Mouse (Mus musculus) stomach, embryonic 14.5 days (tissue): ENCODE data around the gene Mecom. TPM values are rescaled to one million over a fixed set of nuclear protein-coding genes. Genes with fewer than 3 reads are reported as not detected.

Experiments
- ATAC-seq: fragments of 200-750 bp; cut with Nextera tagmentation; 2 replicates; pipeline ENCODE4 v1.8.0; 2017; ENCODE audit warnings: low read depth, moderate TSS enrichment; ENCODE audit not compliant: insufficient number of reproducible peaks, insufficient read depth, low FRiP score
- H3K27ac ChIP-seq: fragments of 300-500 bp; sonication (generic); 2 replicates; pipeline ENCODE4 v1.5.1; 2014; ENCODE audit warnings: mild to moderate bottlenecking, low read length, moderate library complexity, mixed read lengths
- H3K27me3 ChIP-seq: fragments of 300-500 bp; sonication (generic); 2 replicates; pipeline ENCODE4 v1.6.1; 2014; ENCODE audit warnings: low read length, control low read depth, mixed read lengths; ENCODE audit not compliant: control insufficient read depth, insufficient read depth
- H3K36me3 ChIP-seq: fragments of 300-500 bp; sonication (generic); 2 replicates; pipeline ENCODE4 v1.6.1; 2014; ENCODE audit warnings: mild to moderate bottlenecking, control low read depth, low read length, moderate library complexity, mixed read lengths; ENCODE audit not compliant: control insufficient read depth, insufficient read depth
- H3K4me1 ChIP-seq: fragments of 300-500 bp; sonication (generic); 2 replicates; pipeline ENCODE4 v1.6.1; 2014; ENCODE audit warnings: low read length, control low read depth, mixed read lengths; ENCODE audit not compliant: control insufficient read depth, insufficient read depth
- H3K4me2 ChIP-seq: fragments of 300-500 bp; sonication (generic); replicated peaks from 2 replicates; pipeline ENCODE4 v1.6.1; 2014; ENCODE audit warnings: low read depth, low read length, control low read depth
- H3K4me3 ChIP-seq: fragments of 300-500 bp; sonication (generic); 2 replicates; pipeline ENCODE4 v1.5.1; 2014; ENCODE audit warnings: low read depth, low read length, control low read depth
- H3K9ac ChIP-seq: fragments of 300-500 bp; sonication (generic); replicated peaks from 2 replicates; pipeline ENCODE4 v1.6.1; 2014; ENCODE audit warnings: low read depth, mild to moderate bottlenecking, control low read depth, low read length, moderate library complexity, mixed read lengths
- H3K9me3 ChIP-seq: fragments of 300-500 bp; sonication (generic); 2 replicates; pipeline ENCODE4 v1.6.1; 2016; ENCODE audit warnings: low read depth, low read length, control low read depth; ENCODE audit not compliant: control insufficient read depth
- WGBS: fragments of 180-500 bp; shearing (Covaris S2); extraction: QIAGEN DNeasy Blood & Tissue Kit; methylation state at CpG from one replicate; pipeline ENCODE4 v1.1.7; 2014; 5-methylcytosine and 5-hydroxymethylcytosine counted together
- polyA plus RNA-seq: library from polyadenylated mRNA; unstranded; fragments of >200 nt; fragmentation: Nextera tagmentation; extraction: Ambion mirVana; gene quantifications from 2 replicates; pipeline ENCODE4 v1.2.1, GENCODE M21; 2014

The Mecom gene
- polyA plus RNA-seq, 1 experiment from 2014 or later, result 101 TPM

DNA sequence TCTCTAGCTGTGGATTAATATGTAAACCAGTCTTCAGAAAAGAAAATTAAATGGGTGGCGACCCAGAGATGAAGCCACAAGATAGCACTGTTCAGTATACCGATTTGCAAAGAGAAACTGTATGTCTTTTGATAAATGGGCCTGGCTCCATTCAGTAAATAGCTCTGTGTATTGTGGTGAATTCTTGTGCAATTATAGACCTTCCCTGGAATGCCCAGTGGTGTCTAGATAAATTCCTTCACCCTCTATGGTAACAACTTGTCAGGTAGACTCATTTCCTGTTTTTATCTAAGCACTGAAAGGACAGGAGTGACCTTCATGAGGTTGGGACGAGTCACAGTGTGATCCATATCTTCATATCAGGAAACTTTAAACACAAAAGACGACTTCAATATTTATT is 571.2 kb downstream of the Mecom start:
- Histone ChIP-seq H3K36me3 (peaks cover 4% of the 10 kb centered on the region; the same call in 1 of the 2 replicates), H3K9me3 (no peaks in the 10 kb centered on the region), H3K27ac (no peak overlapping the region), H3K9ac (no peak overlapping the region), H3K4me3 (no peak overlapping the region), H3K4me1 (no peaks in the 10 kb centered on the region), H3K4me2 (no peak overlapping the region), H3K27me3 (no peaks in the 10 kb centered on the region)
- 32% methylated on average over 4 of the region's 4 CpGs for WGBS
- no peak for ATAC-seq

- Histone ChIP-seq H3K36me3 (peaks cover 4% of the 10 kb centered on the region; the same call in 1 of the 2 replicates), H3K27ac (no peak overlapping the region), H3K27me3 (no peaks in the 10 kb centered on the region), H3K4me1 (peaks cover 3% of the 10 kb centered on the region; the same call in 1 of the 2 replicates), H3K4me2 (0 out of 2 replicates have a peak overlapping the region, but pooled peaks have one; percentile 15), H3K4me3 (no peak overlapping the region), H3K9ac (no peak overlapping the region), H3K9me3 (no peaks in the 10 kb centered on the region)
- ATAC-seq, result no peak
- WGBS, result 34% methylated on average over 11 of the region's 11 CpGs
Measured at GRCm38 (mm10) chr3:29968433-29968949, 579.3 kb downstream of the Mecom start.

DNA sequence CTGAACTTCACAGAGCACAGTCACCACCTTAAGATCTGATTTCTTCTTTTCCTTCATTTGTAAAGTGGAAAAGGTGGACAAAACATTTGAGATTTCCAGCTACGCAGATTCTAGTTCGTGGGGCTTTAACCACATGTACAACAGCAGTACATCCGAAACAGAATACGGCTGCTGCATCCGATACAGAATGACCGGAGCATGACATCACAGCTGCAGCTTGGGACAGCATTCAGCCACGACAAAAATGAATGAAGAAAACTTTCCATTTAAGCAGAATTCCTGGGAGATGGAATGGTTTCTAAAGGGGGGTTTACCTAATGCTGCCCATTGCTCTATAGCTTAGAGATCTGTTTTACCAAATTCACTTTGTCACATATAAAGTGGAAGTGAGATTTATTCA is 583.9 kb downstream of the Mecom start:
- ATAC-seq, result no peak
- no peak overlapping the region for H3K4me3 ChIP-seq
- 77% methylated on average over 7 of the region's 7 CpGs for WGBS
- H3K4me1 ChIP-seq, result peaks cover 3% of the 10 kb centered on the region; the same call in 1 of the 2 replicates
- no peaks in the 10 kb centered on the region for H3K9me3 ChIP-seq
- H3K27me3 ChIP-seq, result no peaks in the 10 kb centered on the region
- H3K27ac ChIP-seq, result no peak overlapping the region
- H3K4me2 ChIP-seq, result no peak overlapping the region
- peaks cover 11% of the 10 kb centered on the region for H3K36me3 ChIP-seq
- no peak overlapping the region for H3K9ac ChIP-seq

- Histone ChIP-seq H3K27ac (no peak overlapping the region), H3K9me3 (no peaks in the 10 kb centered on the region), H3K9ac (no peak overlapping the region), H3K27me3 (no peaks in the 10 kb centered on the region), H3K4me1 (peaks cover under 1% of the 10 kb centered on the region; the same call in 1 of the 2 replicates), H3K4me3 (no peak overlapping the region), H3K36me3 (peaks cover 11% of the 10 kb centered on the region), H3K4me2 (no peak overlapping the region)
- WGBS, result 81% methylated on average over 3 of the region's 3 CpGs
- no peak for ATAC-seq
Measured at GRCm38 (mm10) chr3:29963447-29963846, 584.4 kb downstream of the Mecom start.

DNA sequence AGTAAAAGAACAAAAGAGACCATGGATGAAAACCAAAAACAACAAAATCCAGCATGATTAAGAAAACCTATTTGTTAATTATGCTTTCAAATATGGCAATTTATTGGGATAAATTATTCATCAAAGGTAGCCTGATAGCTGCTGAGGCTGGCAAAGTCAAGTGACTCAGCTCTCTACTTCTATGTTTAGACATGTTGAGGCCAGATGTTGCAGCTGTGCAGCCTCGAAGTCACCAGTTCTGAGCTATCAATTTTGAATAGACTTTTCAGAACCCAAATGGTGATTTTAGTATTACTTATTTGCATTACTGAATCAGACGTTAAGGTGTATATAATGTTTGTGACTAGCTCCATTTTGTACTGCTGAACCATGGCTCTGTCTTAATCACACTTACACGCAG is 588.8 kb downstream of the Mecom start:
- Histone ChIP-seq H3K27me3 (no peaks in the 10 kb centered on the region), H3K4me1 (no peaks in the 10 kb centered on the region), H3K27ac (no peak overlapping the region), H3K4me2 (no peak overlapping the region), H3K9me3 (no peaks in the 10 kb centered on the region), H3K4me3 (no peak overlapping the region), H3K36me3 (peaks cover 14% of the 10 kb centered on the region), H3K9ac (no peak overlapping the region)
- WGBS, result 71% methylated on average over 3 of the region's 3 CpGs
- no peak for ATAC-seq

DNA sequence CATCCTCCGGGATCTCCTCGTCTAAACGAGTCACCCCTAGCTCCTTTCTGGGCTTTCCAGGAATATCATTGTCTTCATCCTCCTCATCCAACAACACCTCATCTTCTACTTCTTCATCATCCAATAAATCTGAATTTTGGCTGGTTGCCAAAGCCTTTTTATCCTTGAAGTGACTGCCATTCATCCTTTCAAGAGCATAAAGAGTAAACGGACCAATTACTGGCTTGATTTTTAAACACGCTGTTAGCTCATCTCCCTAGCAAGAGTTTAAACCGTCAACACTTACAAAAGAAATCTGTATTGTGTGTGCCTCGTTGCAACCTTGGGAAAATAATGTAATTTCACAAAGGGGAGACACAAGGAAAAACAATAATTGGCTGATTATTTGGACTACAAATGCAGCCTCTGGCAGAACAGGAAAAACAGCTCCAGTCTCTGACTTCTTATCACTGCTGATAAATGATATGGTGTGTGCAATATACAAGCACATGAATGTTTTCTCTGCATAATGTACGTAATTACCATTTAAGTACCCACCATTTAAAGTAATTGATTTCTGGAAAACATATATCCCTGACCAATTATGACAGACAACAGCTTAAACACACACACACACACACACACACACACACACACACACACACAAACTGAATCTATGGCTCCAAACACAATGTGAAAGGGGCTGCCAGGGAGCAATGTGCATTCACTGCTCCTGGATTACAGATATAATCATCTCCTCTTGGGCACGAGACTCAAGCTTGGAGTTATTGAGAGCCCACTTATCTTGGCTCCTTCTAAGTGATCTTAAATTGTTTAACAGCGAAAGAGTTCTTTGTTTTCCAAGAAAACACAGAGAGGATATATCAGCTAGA is 590.2 kb downstream of the Mecom start:
- Histone ChIP-seq H3K9ac (no peak overlapping the region), H3K4me1 (no peaks in the 10 kb centered on the region), H3K9me3 (no peaks in the 10 kb centered on the region), H3K27me3 (no peaks in the 10 kb centered on the region), H3K4me3 (no peak overlapping the region), H3K4me2 (no peak overlapping the region), H3K36me3 (peaks cover 14% of the 10 kb centered on the region), H3K27ac (no peak overlapping the region)
- no peak for ATAC-seq
- 65% methylated on average over 10 of the region's 10 CpGs for WGBS

DNA sequence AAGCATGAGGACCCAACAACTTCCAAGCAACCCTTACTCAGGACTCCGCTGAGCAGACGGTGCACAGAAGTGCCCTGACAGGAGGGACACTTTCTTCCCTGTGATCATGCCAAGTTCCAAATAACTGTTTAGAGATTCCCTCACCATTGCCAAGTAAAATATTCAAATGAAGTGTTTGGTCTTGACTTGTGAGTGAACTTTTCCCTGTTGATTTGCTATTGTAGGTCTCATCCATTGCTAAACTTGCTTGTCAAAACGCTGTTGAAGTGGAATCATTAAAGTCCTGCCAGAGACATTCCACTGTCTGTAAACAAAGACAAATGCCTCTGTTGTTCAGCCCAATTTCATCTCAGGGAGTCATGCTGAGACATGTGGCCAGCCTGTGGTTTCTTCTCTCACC is 594.5 kb downstream of the Mecom start:
- no peak for ATAC-seq
- H3K27ac ChIP-seq, result no peak overlapping the region

DNA sequence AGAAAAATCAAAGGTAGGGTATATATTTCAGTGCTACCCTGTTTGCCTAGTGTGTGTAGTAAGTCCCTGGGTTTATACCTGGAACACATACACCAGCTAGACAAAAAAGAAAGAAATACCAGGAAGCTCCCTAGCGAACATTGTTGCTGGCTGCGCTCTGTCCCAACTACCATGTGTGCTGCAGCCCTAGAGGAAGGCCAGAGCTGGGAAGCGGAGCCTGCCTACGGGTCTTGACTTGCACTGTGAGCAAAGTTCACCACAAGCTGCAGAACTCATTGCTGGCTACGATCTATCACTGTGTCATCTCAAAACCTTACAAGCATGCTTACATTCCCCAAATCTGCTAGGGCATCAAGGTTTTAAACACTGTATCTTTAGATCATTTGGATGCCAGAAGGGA is 597.0 kb downstream of the Mecom start:
- Histone ChIP-seq H3K4me2 (no peak overlapping the region), H3K4me1 (no peaks in the 10 kb centered on the region), H3K4me3 (no peak overlapping the region), H3K27me3 (no peaks in the 10 kb centered on the region), H3K27ac (no peak overlapping the region), H3K36me3 (0 out of 2 replicates have a peak, but pooled peaks cover 1% of the 10 kb centered on the region), H3K9me3 (no peaks in the 10 kb centered on the region), H3K9ac (no peak overlapping the region)
- WGBS, result 74% methylated on average over 5 of the region's 5 CpGs
- no peak for ATAC-seq

More for the DNA sequence above, 594.5 kb downstream of the Mecom start:
- Histone ChIP-seq H3K9me3 (no peaks in the 10 kb centered on the region), H3K4me2 (no peak overlapping the region), H3K4me1 (no peaks in the 10 kb centered on the region), H3K27me3 (no peaks in the 10 kb centered on the region), H3K9ac (no peak overlapping the region), H3K36me3 (peaks cover 6% of the 10 kb centered on the region; the same call in 1 of the 2 replicates), H3K4me3 (no peak overlapping the region)
- WGBS, result 69% methylated on average over 3 of the region's 3 CpGs
